11 mouse cellular contexts compared by ENCODE assay signal in the genomic region with DNA sequence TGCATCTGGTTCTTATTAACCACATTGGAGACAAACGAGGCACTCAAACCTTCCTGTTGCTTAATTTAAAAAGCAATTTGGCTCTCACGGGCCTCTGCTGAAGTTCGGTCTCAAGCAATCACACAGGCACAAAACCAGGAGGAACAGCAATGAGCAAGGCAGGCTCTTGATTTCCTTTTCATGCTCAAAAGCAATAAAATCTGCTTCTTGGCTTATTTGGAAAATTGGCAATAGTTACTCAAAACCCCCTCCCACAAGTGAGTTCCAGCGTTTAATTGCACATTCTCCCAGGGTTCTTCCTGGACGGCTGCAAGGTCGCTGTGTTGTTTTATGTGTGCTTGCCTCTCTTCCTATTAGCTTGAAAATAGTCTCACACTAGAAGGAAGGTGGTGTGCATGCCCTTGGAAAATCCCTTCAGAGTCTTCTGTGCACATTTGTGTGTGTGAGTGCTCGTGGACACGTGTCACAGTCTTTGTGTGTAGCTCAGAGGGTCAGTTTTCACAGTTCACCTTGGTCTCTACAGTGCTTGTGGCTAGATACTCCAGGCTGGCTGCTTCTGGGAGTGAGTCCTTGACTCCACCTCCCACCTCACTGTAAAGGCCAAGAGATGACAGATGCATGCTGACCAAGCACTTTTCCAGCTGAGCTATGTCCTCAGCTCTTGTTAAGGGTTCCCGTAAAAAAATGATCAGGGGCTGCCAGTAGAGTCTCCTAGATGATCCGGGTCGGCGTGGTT. TPM values are rescaled to one million over a fixed set of nuclear protein-coding genes. Genes with fewer than 3 reads are reported as not detected.
DNase-seq lines count a peak whose midpoint lies in the region; ATAC-seq lines count a peak whose summit lies in the region.
"Had no signal": no experiment of that assay in that cellular context is flagged by ENCODE, and none has a peak within 500 bp of the region (broad histone marks: within the 10 kb centered on the region; RNA-seq: fewer than 3 reads in every experiment).

No protein-coding gene starts in this region.

- no peaks in the 10 kb centered on the region for H3K36me3 ChIP-seq in embryonic facial prominence, embryonic 10.5 days (replicated peaks)
- no peaks in the 10 kb centered on the region for H3K36me3 ChIP-seq in limb, embryonic 15.5 days
- H3K36me3 ChIP-seq: liver, embryonic 12.5 days had no signal

- peaks cover 51% of the 10 kb centered on the region for H3K4me1 ChIP-seq in embryonic facial prominence, embryonic 10.5 days
- H3K4me1 ChIP-seq in limb, embryonic 15.5 days = peaks cover 28% of the 10 kb centered on the region
- H3K4me1 ChIP-seq: liver, embryonic 12.5 days had no signal

- peak; percentile 33 for DNase-seq in embryo, embryonic 10 days (ENCODE audit: low spot score)
- DNase-seq in embryo, embryonic 9.5 days (ENCODE audit: extremely low spot score) = no peak
- DNase-seq in kidney, postnatal 10 days = peak; percentile 29
- DNase-seq in kidney, adult 11 months = no peak
- DNase-seq in embryonic facial prominence, embryonic 10.5 days (ENCODE audit: low spot score) = peak; percentile 34
- DNase-seq in right cerebral cortex, postnatal 4 days = no peak
- no peak for DNase-seq in B cell, adult 2 months
- DNase-seq: cerebellum, adult 18-20 months; kidney, adult 9 months had no signal

- H3K27me3 ChIP-seq in embryonic facial prominence, embryonic 10.5 days (replicated peaks; ENCODE audit: low read depth, poor library complexity, severe bottlenecking) = no peaks in the 10 kb centered on the region
- H3K27me3 ChIP-seq in limb, embryonic 15.5 days = no peaks in the 10 kb centered on the region
- H3K27me3 ChIP-seq: liver, embryonic 12.5 days had no signal

- H3K4me2 ChIP-seq in limb, embryonic 15.5 days = peak overlapping the region; percentile 6; the same call in 1 of the 2 replicates
- H3K4me2 ChIP-seq: liver, embryonic 12.5 days had no signal

- WGBS in embryonic facial prominence, embryonic 10.5 days = 51% methylated on average over 12 of the region's 12 CpGs
- 19% methylated on average over 12 of the region's 12 CpGs for WGBS in limb, embryonic 15.5 days

- no peak overlapping the region for H3K4me3 ChIP-seq in embryonic facial prominence, embryonic 10.5 days
- no peak overlapping the region for H3K4me3 ChIP-seq in limb, embryonic 15.5 days
- H3K4me3 ChIP-seq: liver, embryonic 12.5 days had no signal

- peak overlapping the region; percentile 79 for H3K27ac ChIP-seq in embryonic facial prominence, embryonic 10.5 days (replicated peaks)
- H3K27ac ChIP-seq in limb, embryonic 15.5 days = peak overlapping the region; percentile 90
- H3K27ac ChIP-seq: liver, embryonic 12.5 days had no signal

- no peaks in the 10 kb centered on the region for H3K9me3 ChIP-seq in embryonic facial prominence, embryonic 10.5 days
- no peaks in the 10 kb centered on the region for H3K9me3 ChIP-seq in limb, embryonic 15.5 days
- H3K9me3 ChIP-seq: liver, embryonic 12.5 days had no signal

- H3K9ac ChIP-seq in limb, embryonic 15.5 days = no peak overlapping the region
- H3K9ac ChIP-seq: liver, embryonic 12.5 days had no signal

- peak; percentile 82 for ATAC-seq in limb, embryonic 15.5 days (ENCODE audit: insufficient number of reproducible peaks, low FRiP score, low TSS enrichment, low read depth)
- ATAC-seq: liver, embryonic 12.5 days had no signal

RNA-seq across cellular contexts. Expression of gene Nxnl2, which starts 50.8 kb away (rescaled TPM):
- polyA plus RNA-seq in embryonic facial prominence, embryonic 10.5 days (2016; fragmentation: Nextera tagmentation; extraction: Ambion mirVana) = 0.33 and 0.67 TPM in 2 replicates
- 3.5 and 4.2 TPM in 2 replicates for polyA plus RNA-seq in limb, embryonic 15.5 days (2015; fragmentation: Nextera tagmentation; extraction: Ambion mirVana)

Comparison
In these comparisons a context has a peak if more than half of its experiments do, and no peak if none do; other contexts are left out.
1. DNase-seq: peak in embryo, embryonic 10 days (single experiment), kidney, postnatal 10 days (single experiment) and embryonic facial prominence, embryonic 10.5 days (single experiment); none in embryo, embryonic 9.5 days (single experiment), kidney, adult 11 months (single experiment), right cerebral cortex, postnatal 4 days (single experiment) and B cell, adult 2 months (0 of 2).